Mouse (Mus musculus): ENCODE data around the gene Wdpcp. TPM values are rescaled to one million over a fixed set of nuclear protein-coding genes. Genes with fewer than 3 reads are reported as not detected.
"Not testable (repeated sequence)": the region's sequence is repeated elsewhere in the genome, so short reads cannot be mapped to it uniquely, and the experiment has no call there.

The Wdpcp gene
- polyA plus RNA-seq (2015; fragmentation: Nextera tagmentation; extraction: Ambion mirVana) = 12.6 and 13.1 TPM in 2 replicates

GRCm38 (mm10) chr11:21571700-21572381 is at the start of gene Wdpcp, which contains the start of gene Mdh1:
Wdpcp (plus strand) TSS chr11:21572235.
Mdh1 (minus strand) TSS chr11:21572367.
- Histone ChIP-seq H3K27me3 (no peaks in the 10 kb centered on the region), H3K9ac (replicated peaks) (peak within 1 kb of the TSS; percentile 84), H3K27ac (peak within 1 kb of the TSS; percentile 89), H3K9me3 (no peaks in the 10 kb centered on the region), H3K4me2 (replicated peaks) (peak within 1 kb of the TSS; percentile 70), H3K4me3 (replicated peaks) (peak within 1 kb of the TSS; percentile 84), H3K36me3 (no peaks in the 10 kb centered on the region), H3K4me1 (replicated peaks) (peaks cover 30% of the 10 kb centered on the region)
- under 1% methylated on average over 42 of the region's 42 CpGs for WGBS
- peak; percentile 99 for ATAC-seq

GRCm38 (mm10) chr11:21528676-21529394 is 43.2 kb upstream of the Wdpcp start:
- Histone ChIP-seq H3K36me3 (no peaks in the 10 kb centered on the region), H3K9me3 (no peaks in the 10 kb centered on the region), H3K27me3 (no peaks in the 10 kb centered on the region), H3K4me1 (replicated peaks) (no peaks in the 10 kb centered on the region), H3K9ac (replicated peaks) (no peak overlapping the region), H3K27ac (no peak overlapping the region), H3K4me2 (replicated peaks) (no peak overlapping the region), H3K4me3 (replicated peaks) (no peak overlapping the region)
- ATAC-seq = no peak
- 78% methylated on average over 2 of the region's 2 CpGs for whole genome bisulfite sequencing

GRCm38 (mm10) chr11:21530856-21531255 is 41.2 kb upstream of the Wdpcp start:
- H3K4me3 ChIP-seq (replicated peaks); H3K9me3 ChIP-seq; H3K4me2 ChIP-seq (replicated peaks); H3K27ac ChIP-seq; ATAC-seq; H3K36me3 ChIP-seq; H3K27me3 ChIP-seq; H3K9ac ChIP-seq (replicated peaks); H3K4me1 ChIP-seq (replicated peaks): not testable (repeated sequence)
- WGBS = 85% methylated on average over 2 of the region's 2 CpGs

- H3K4me3 ChIP-seq (replicated peaks) = no peak overlapping the region
- no peak for ATAC-seq
- 73% methylated on average over 2 of the region's 2 CpGs for WGBS
Measured at GRCm38 (mm10) chr11:21540072-21540471, 32.0 kb upstream of the Wdpcp start.

GRCm38 (mm10) chr11:21540622-21541021 is 31.4 kb upstream of the Wdpcp start:
- no peak overlapping the region for H3K4me3 ChIP-seq (replicated peaks)
- H3K9me3 ChIP-seq = no peaks in the 10 kb centered on the region
- no peak overlapping the region for H3K4me2 ChIP-seq (replicated peaks)
- H3K27ac ChIP-seq = no peak overlapping the region
- H3K27me3 ChIP-seq = no peaks in the 10 kb centered on the region
- WGBS = 98% methylated on average over 2 of the region's 2 CpGs
- H3K4me1 ChIP-seq (replicated peaks) = no peaks in the 10 kb centered on the region
- H3K36me3 ChIP-seq = no peaks in the 10 kb centered on the region
- H3K9ac ChIP-seq (replicated peaks) = no peak overlapping the region
- no peak for ATAC-seq

More at GRCm38 (mm10) chr11:21540072-21540471, 32.0 kb upstream of the Wdpcp start:
- H3K9ac ChIP-seq (replicated peaks) = no peak overlapping the region
- no peaks in the 10 kb centered on the region for H3K27me3 ChIP-seq
- no peak overlapping the region for H3K4me2 ChIP-seq (replicated peaks)
- no peaks in the 10 kb centered on the region for H3K4me1 ChIP-seq (replicated peaks)
- no peaks in the 10 kb centered on the region for H3K36me3 ChIP-seq
- H3K27ac ChIP-seq = no peak overlapping the region
- no peaks in the 10 kb centered on the region for H3K9me3 ChIP-seq

- no peak overlapping the region for H3K4me3 ChIP-seq (replicated peaks)
- no peak overlapping the region for H3K4me2 ChIP-seq (replicated peaks)
- no peaks in the 10 kb centered on the region for H3K36me3 ChIP-seq
- no peak for ATAC-seq
- H3K9ac ChIP-seq (replicated peaks) = no peak overlapping the region
- no peaks in the 10 kb centered on the region for H3K4me1 ChIP-seq (replicated peaks)
- H3K27ac ChIP-seq = no peak overlapping the region
- 83% methylated on average over 5 of the region's 5 CpGs for WGBS
- no peaks in the 10 kb centered on the region for H3K9me3 ChIP-seq
- H3K27me3 ChIP-seq = no peaks in the 10 kb centered on the region
Measured at GRCm38 (mm10) chr11:21542731-21543130, 29.3 kb upstream of the Wdpcp start.

GRCm38 (mm10) chr11:21545021-21545420 is 27.0 kb upstream of the Wdpcp start:
- H3K9ac ChIP-seq (replicated peaks) = no peak overlapping the region
- H3K4me3 ChIP-seq (replicated peaks) = no peak overlapping the region
- no peaks in the 10 kb centered on the region for H3K36me3 ChIP-seq
- H3K27ac ChIP-seq = no peak overlapping the region
- no peaks in the 10 kb centered on the region for H3K4me1 ChIP-seq (replicated peaks)
- H3K4me2 ChIP-seq (replicated peaks) = no peak overlapping the region
- WGBS = 69% methylated on average over 2 of the region's 2 CpGs
- H3K27me3 ChIP-seq = no peaks in the 10 kb centered on the region
- no peaks in the 10 kb centered on the region for H3K9me3 ChIP-seq
- no peak for ATAC-seq

GRCm38 (mm10) chr11:21545951-21546350 is 26.1 kb upstream of the Wdpcp start:
- H3K9ac ChIP-seq (replicated peaks) = no peak overlapping the region
- no peaks in the 10 kb centered on the region for H3K4me1 ChIP-seq (replicated peaks)
- no peak for ATAC-seq
- H3K27me3 ChIP-seq = no peaks in the 10 kb centered on the region
- no peak overlapping the region for H3K4me2 ChIP-seq (replicated peaks)
- no peak overlapping the region for H3K4me3 ChIP-seq (replicated peaks)
- H3K36me3 ChIP-seq = no peaks in the 10 kb centered on the region
- H3K9me3 ChIP-seq = no peaks in the 10 kb centered on the region
- H3K27ac ChIP-seq = no peak overlapping the region

GRCm38 (mm10) chr11:21546671-21547070 is 25.4 kb upstream of the Wdpcp start:
- Histone ChIP-seq H3K4me3 (replicated peaks) (no peak overlapping the region), H3K9ac (replicated peaks) (no peak overlapping the region), H3K9me3 (no peaks in the 10 kb centered on the region), H3K4me2 (replicated peaks) (no peak overlapping the region), H3K27me3 (no peaks in the 10 kb centered on the region), H3K4me1 (replicated peaks) (no peaks in the 10 kb centered on the region), H3K27ac (no peak overlapping the region), H3K36me3 (no peaks in the 10 kb centered on the region)
- 73% methylated on average over 1 of the region's 1 CpGs for WGBS
- no peak for ATAC-seq

GRCm38 (mm10) chr11:21547518-21547917 is 24.5 kb upstream of the Wdpcp start:
- H3K27ac ChIP-seq = no peak overlapping the region
- no peak overlapping the region for H3K4me2 ChIP-seq (replicated peaks)
- no peak overlapping the region for H3K4me3 ChIP-seq (replicated peaks)
- H3K4me1 ChIP-seq (replicated peaks) = no peaks in the 10 kb centered on the region
- no peaks in the 10 kb centered on the region for H3K9me3 ChIP-seq
- no peaks in the 10 kb centered on the region for H3K36me3 ChIP-seq
- H3K9ac ChIP-seq (replicated peaks) = no peak overlapping the region
- H3K27me3 ChIP-seq = no peaks in the 10 kb centered on the region
- no peak for ATAC-seq

- no peaks in the 10 kb centered on the region for H3K36me3 ChIP-seq
- H3K4me2 ChIP-seq (replicated peaks) = no peak overlapping the region
- ATAC-seq = no peak
- H3K9ac ChIP-seq (replicated peaks) = no peak overlapping the region
- H3K4me3 ChIP-seq (replicated peaks) = no peak overlapping the region
- H3K9me3 ChIP-seq = no peaks in the 10 kb centered on the region
- H3K27me3 ChIP-seq = no peaks in the 10 kb centered on the region
- 93% methylated on average over 2 of the region's 2 CpGs for WGBS
- no peak overlapping the region for H3K27ac ChIP-seq
- H3K4me1 ChIP-seq (replicated peaks) = no peaks in the 10 kb centered on the region
Measured at GRCm38 (mm10) chr11:21549052-21549451, 23.0 kb upstream of the Wdpcp start.

- Histone ChIP-seq H3K9me3 (no peaks in the 10 kb centered on the region), H3K36me3 (no peaks in the 10 kb centered on the region), H3K27ac (no peak overlapping the region), H3K9ac (replicated peaks) (no peak overlapping the region), H3K4me2 (replicated peaks) (no peak overlapping the region), H3K4me1 (replicated peaks) (no peaks in the 10 kb centered on the region), H3K4me3 (replicated peaks) (no peak overlapping the region), H3K27me3 (no peaks in the 10 kb centered on the region)
- no peak for ATAC-seq
- WGBS = 92% methylated on average over 4 of the region's 4 CpGs
Measured at GRCm38 (mm10) chr11:21549754-21550153, 22.3 kb upstream of the Wdpcp start.
